8 mouse cellular contexts compared by ENCODE assay signal in the genomic region with DNA sequence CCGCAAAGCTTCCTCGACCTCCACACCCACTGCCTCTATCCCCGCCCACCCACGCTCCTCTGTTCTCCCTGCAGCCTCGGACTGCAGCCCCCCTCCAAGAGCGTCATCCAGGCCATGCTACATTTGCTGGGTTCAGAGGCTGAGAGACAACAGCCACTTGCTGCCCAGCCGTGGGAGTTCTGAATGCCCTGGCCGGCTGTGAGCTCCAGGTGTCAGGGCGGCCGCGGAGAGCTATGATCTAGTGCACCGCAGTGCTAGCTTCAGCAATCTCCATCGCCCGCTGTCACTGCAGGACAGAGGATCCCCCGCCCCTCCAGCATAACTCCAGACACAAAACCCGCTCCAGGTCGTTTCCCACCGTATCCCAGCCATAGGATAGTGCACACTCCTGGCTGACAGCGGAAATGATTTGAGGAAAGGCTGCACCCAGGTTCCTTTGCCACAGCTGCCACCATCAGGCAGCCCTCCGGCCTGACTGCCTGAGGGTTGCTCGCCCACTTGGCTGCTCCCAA. TPM values are rescaled to one million over a fixed set of nuclear protein-coding genes. Genes with fewer than 3 reads are reported as not detected.
DNase-seq lines count a peak whose midpoint lies in the region; ATAC-seq lines count a peak whose summit lies in the region.

No protein-coding gene starts in this region.

- H3K9ac ChIP-seq in hindbrain, embryonic 11.5 days (ENCODE audit: low read depth, low read length), result peak overlapping the region; percentile 43; the same call in 1 of the 2 replicates
- peak overlapping the region; percentile 45; the same call in 1 of the 2 replicates for H3K9ac ChIP-seq in limb, embryonic 12.5 days (replicated peaks)

- H3K27ac ChIP-seq in hindbrain, embryonic 11.5 days (ENCODE audit: low read depth, low read length), result no peak overlapping the region
- no peak overlapping the region for H3K27ac ChIP-seq in limb, embryonic 12.5 days

- WGBS in hindbrain, embryonic 11.5 days, result under 1% methylated on average over 21 of the region's 21 CpGs
- 3% methylated on average over 21 of the region's 21 CpGs for WGBS in limb, embryonic 12.5 days

- H3K36me3 ChIP-seq in hindbrain, embryonic 11.5 days (ENCODE audit: control insufficient read depth, insufficient read depth, low read length), result no peaks in the 10 kb centered on the region
- no peaks in the 10 kb centered on the region for H3K36me3 ChIP-seq in limb, embryonic 12.5 days

- no peaks in the 10 kb centered on the region for H3K9me3 ChIP-seq in hindbrain, embryonic 11.5 days (ENCODE audit: control insufficient read depth, low read length)
- H3K9me3 ChIP-seq in limb, embryonic 12.5 days, result no peaks in the 10 kb centered on the region

- H3K27me3 ChIP-seq in hindbrain, embryonic 11.5 days (ENCODE audit: control insufficient read depth, insufficient read depth, low read length), result no peaks in the 10 kb centered on the region
- peaks cover 32% of the 10 kb centered on the region for H3K27me3 ChIP-seq in limb, embryonic 12.5 days

- no peaks in the 10 kb centered on the region for H3K4me1 ChIP-seq in hindbrain, embryonic 11.5 days (replicated peaks; ENCODE audit: control insufficient read depth, insufficient read depth, low read length)
- peaks cover 12% of the 10 kb centered on the region for H3K4me1 ChIP-seq in limb, embryonic 12.5 days (replicated peaks)

- peak; percentile 48 for ATAC-seq in hindbrain, embryonic 11.5 days (ENCODE audit: low FRiP score)
- 0 out of 2 replicates have a peak, but pooled peaks have one; percentile 27 for ATAC-seq in limb, embryonic 12.5 days (ENCODE audit: insufficient number of reproducible peaks, insufficient read depth, low FRiP score, low TSS enrichment, low read depth)
- ATAC-seq in erythroblast, adult 5-6 weeks (replicated peaks; ENCODE audit: low FRiP score, poor library complexity, severe bottlenecking), result no peak

- peak overlapping the region; percentile 42 for H3K4me3 ChIP-seq in hindbrain, embryonic 11.5 days (ENCODE audit: low read depth, low read length)
- peak overlapping the region; percentile 36 for H3K4me3 ChIP-seq in limb, embryonic 12.5 days (replicated peaks)

- peak overlapping the region; percentile 61 for H3K4me2 ChIP-seq in hindbrain, embryonic 11.5 days (replicated peaks; ENCODE audit: low read depth, low read length)
- H3K4me2 ChIP-seq in limb, embryonic 12.5 days, result peak overlapping the region; percentile 73

- DNase-seq in lung, postnatal 10 days, result peak; percentile 1
- DNase-seq in lung, postnatal 4 days, result no peak
- DNase-seq in embryo, embryonic 10.5 days (ENCODE audit: low spot score), result peak; percentile 51
- peak; percentile 51 for DNase-seq in hindbrain, embryonic 11.5 days (ENCODE audit: low spot score)
- peak; percentile 69 for DNase-seq in retina, embryonic 14.5 days (ENCODE audit: low spot score)
- DNase-seq in spleen, adult 18-20 months, result no peak

RNA-seq across cellular contexts. Expression of a gene that starts 1.7 kb away (rescaled TPM):
- 5.6 and 8.3 TPM in 2 replicates for polyA plus RNA-seq in hindbrain, embryonic 11.5 days (2014; fragmentation: Nextera tagmentation; extraction: Ambion mirVana)
- polyA plus RNA-seq in limb, embryonic 12.5 days (2016; fragmentation: Nextera tagmentation; extraction: Ambion mirVana), result 0.22 and 0.34 TPM in 2 replicates
- total RNA-seq in erythroblast, adult 5-6 weeks (2015; ENCODE audit: low replicate concordance), result not detected in 2 replicates
- total RNA-seq in erythroblast, adult 5-6 weeks (2017; ENCODE audit: low replicate concordance), result not detected in 2 replicates

Comparison
In these comparisons a context has a peak if more than half of its experiments do, and no peak if none do; other contexts are left out.
1. DNase-seq: peak in lung, postnatal 10 days (single experiment), embryo, embryonic 10.5 days (single experiment), hindbrain, embryonic 11.5 days (single experiment) and retina, embryonic 14.5 days (single experiment); none in lung, postnatal 4 days (0 of 2) and spleen, adult 18-20 months (0 of 2).